Mouse (Mus musculus) left cerebral cortex, postnatal 14 days (tissue): ENCODE measurements around the gene Hoxd10. TPM values are rescaled to one million over a fixed set of nuclear protein-coding genes. Genes with fewer than 3 reads are reported as not detected.

ENCODE experiments used
- DNase-seq, 2 experiments: peaks; one replicate each; pipeline ENCODE4 v3.0.0; 2021 to 2022; ENCODE audit warnings: low spot score in 2 of 2, mixed read lengths in 1 of 2
- intact Hi-C: fragments of 180-260 bp; cut with DNase I; formaldehyde crosslinking; loops from one replicate; pipeline ENCODE4 v1.15.1; 2025
- long read RNA-seq, 2 experiments: library from polyadenylated mRNA; stranded (forward); transcript quantifications; one replicate each; pipeline ENCODE4 v2.0.0; 2021
- total RNA-seq, 2 experiments: library from RNA; stranded (reverse); gene quantifications; 2 replicates each; pipeline ENCODE4 v1.2.3; 2021

The Hoxd10 gene
- not detected for total RNA-seq
- long read RNA-seq, experiment 1 = 0 reads
- long read RNA-seq, experiment 2 = 0 reads

- DNase-seq = no peak
- intact Hi-C loops = no loop called here
Measured at GRCm38 (mm10) chr2:74691022-74691951, at the start of gene Hoxd10. Hoxd10 (plus strand) TSS chr2:74691924.

DNA sequence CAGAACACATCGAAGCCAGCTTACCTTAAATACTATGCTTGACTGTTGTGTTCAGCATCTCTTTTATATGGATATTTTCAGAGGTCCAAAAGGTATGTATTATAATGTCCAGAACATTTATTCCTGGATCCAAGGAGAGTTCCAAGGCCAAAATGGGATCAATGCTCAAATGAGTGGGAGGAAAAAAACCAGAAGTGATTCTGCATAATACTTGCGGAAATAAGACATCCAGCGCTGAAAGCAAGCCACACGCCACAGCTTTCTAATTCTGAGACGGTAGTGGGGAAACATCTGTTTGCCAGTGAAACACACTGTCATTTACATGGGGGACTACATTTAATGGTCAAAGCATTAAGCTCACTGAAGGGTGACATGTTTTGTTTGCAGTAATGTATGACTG, 49.3 kb upstream of the Hoxd10 start:
- intact Hi-C loops = no loop called here
- DNase-seq = no peak

DNA sequence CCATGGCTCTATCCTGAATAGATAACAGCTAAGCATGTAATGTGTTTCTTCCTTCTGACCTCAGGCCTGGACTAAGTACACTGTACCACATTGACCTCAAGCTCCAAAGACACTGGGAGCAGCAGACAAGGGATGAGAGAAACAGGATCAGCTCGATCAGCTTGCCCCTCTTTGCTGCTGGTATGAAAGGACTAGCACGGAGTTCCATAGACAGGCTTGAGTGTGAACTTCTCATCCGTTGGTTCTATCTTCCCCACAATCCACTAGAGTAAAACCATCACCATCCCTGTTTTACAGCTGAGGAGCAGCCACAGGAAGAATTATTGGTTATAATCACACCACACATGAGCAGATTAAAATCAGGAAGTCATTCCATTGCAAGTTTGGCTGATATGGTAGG, 46.1 kb upstream of the Hoxd10 start:
- intact Hi-C loops = no loop called here
- DNase-seq = no peak

GRCm38 (mm10) chr2:74647082-74647864, 44.5 kb upstream of the Hoxd10 start:
- intact Hi-C loops = no loop called here

DNA sequence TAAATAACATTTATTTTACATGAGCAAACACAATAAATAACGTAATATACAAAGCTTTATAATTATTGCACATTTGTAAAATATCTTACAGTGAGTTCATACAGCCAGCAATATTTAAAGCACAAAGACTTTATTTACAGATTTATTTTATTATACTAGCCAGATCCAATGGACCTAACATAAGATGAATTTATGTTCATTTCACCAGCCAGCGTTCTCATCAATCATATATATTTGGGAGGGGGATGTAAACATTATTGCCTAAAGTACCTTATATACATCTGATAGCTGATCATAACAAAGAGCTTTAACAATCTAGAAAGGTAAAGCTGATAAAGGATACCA, 38.8 kb upstream of the Hoxd10 start:
- intact Hi-C loops = no loop called here
- DNase-seq = no peak

More at GRCm38 (mm10) chr2:74647082-74647864, 44.5 kb upstream of the Hoxd10 start:
- no peak for DNase-seq

GRCm38 (mm10) chr2:74653781-74654535, 37.8 kb upstream of the Hoxd10 start:
- DNase-seq = no peak
- intact Hi-C loops = no loop called here

DNA sequence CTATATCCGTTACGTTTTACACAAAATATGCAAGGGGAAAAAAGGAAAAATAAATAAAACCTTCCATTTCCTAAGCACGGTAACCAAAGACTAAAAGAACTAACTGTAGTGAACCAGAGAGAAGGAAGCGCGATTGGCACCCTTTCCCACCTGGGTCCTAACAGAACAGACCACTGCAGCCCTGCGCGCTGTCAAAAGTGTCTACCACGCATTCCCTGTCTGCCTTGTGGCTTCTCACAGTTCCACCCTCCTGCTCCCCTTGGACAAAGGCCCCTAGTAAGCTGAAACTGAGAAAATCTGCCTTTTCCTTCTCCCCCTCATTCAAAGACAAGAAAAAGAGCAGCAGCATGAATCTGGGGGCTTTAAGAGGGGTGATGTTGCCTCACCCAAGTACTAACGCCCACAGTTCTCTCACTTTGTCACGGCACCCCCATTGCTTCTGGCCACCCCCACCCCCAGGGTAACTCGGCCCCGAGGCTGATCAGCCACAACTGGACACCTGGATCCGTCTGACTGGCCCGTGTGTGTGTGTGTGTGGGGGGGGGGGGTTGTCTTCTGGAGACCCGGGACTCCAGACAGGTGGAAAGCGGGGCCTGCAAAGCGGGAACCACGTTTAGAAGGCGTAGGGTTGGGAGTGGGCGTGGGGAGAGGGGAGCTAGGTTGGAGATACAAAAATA, 36.8 kb upstream of the Hoxd10 start:
- no peak for DNase-seq
- intact Hi-C loops = loop anchor here (5.0 kb wide), 1 partner anchor 42 kb away; the partner anchor contains the start of gene Hoxd9

DNA sequence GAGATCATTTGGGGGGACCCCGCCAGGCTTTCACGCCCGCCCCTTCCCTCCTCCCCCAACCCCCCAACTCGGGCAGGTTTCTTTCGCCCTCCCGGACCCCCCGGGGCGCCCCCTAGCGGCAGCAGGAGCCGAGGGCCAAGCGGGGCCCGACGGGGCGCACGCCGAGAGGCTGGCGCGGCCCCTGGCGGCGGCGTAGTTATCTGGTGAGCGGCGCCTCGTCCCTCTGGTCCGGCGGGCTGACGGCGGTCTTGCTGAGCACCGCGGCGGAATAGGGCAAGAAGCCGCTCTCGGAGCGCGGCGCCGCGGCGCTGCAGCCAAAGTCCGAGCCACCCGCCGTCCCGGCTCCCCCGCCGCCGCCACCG, 36.3 kb upstream of the Hoxd10 start:
- intact Hi-C loops = loop anchor here (5.0 kb wide), 1 partner anchor 42 kb away; the partner anchor contains the start of gene Hoxd9
- no peak for DNase-seq

- intact Hi-C loops = loop anchor here (5.0 kb wide), 1 partner anchor 41 kb away; the partner anchor contains the start of gene Hoxd9
- no peak for DNase-seq
Measured at GRCm38 (mm10) chr2:74655821-74656631, 35.7 kb upstream of the Hoxd10 start.

GRCm38 (mm10) chr2:74656632-74657021, 35.1 kb upstream of the Hoxd10 start:
- intact Hi-C loops = loop anchor here (5.0 kb wide), 1 partner anchor 41 kb away; the partner anchor contains the start of gene Hoxd9

DNA sequence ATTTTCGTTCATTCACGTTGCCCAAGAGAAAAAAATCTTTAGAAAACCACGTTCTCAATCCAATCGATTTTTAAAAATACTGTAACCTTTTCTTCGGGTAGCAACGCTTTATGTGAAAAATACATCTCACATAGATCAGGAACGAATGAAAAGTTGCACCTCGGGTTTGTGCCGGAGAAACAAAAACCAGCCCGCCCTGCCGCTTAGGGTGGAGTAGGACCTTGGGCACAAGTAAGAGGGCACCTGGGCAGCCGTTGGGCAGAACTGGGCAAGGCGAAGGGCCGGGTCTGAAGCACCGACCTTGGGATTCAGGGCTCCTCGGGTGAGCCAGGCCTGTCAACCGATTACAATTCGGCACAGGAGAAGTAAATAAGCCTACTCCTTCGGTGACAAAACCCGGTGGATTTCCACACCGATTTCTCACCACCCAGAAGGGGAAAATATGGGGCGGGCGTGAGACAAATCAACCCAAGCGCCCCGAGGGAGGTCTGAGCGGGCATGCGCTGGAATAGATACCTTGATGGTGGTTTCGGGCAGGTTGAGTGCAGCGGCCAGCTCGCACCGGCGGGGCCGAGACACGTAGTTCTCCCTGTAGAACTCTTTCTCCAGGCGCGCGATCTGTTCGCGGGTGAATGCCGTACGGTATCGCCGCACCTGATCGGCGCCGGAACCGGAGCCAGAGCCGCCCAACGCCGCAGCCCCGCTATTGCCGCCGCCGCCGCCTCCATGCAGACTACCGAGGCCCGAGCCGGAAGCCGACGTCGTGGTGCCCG, 34.3 kb upstream of the Hoxd10 start:
- DNase-seq = no peak
- intact Hi-C loops = loop anchor here (5.0 kb wide), 1 partner anchor 40 kb away; the partner anchor contains the start of gene Hoxd9

More at GRCm38 (mm10) chr2:74656632-74657021, 35.1 kb upstream of the Hoxd10 start:
- DNase-seq = no peak

DNA sequence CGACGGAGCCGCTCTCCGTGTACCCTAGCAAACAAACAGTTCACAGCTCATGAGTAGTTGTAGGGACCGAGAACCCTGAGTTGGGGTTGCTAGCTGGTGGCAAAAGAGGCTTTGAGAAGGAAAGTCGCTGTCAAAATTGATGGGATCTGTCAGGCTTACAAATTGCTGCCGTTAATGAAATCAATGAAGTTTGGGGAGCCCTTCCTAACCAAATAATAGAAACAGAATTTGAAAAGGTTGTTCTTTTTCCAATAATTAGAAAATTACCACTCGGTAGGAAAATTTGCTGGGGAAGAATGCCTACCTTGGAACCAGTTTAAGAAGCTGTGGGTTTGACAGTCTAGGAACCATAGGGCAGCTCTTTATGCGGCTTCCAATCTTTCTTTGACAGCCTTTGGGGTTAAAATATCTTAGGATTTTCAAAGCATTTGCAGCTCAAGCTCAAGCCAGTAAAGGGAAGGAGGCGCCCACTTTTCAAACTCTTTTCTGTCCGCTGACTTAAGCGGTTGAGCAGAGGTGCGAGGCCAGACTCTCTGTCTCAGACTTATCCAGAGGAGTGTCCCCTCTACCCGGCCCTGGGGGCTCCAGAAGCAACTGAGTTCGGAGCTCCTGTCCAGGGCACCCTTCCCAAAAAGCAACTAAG, 33.6 kb upstream of the Hoxd10 start:
- intact Hi-C loops = loop anchor here (5.0 kb wide), 1 partner anchor 39 kb away; the partner anchor contains the start of gene Hoxd9
- no peak for DNase-seq

- intact Hi-C loops = loop anchor here (5.0 kb wide), 1 partner anchor 38 kb away; the partner anchor contains the start of gene Hoxd9
- no peak for DNase-seq
Measured at GRCm38 (mm10) chr2:74658667-74659371, 32.9 kb upstream of the Hoxd10 start.

DNA sequence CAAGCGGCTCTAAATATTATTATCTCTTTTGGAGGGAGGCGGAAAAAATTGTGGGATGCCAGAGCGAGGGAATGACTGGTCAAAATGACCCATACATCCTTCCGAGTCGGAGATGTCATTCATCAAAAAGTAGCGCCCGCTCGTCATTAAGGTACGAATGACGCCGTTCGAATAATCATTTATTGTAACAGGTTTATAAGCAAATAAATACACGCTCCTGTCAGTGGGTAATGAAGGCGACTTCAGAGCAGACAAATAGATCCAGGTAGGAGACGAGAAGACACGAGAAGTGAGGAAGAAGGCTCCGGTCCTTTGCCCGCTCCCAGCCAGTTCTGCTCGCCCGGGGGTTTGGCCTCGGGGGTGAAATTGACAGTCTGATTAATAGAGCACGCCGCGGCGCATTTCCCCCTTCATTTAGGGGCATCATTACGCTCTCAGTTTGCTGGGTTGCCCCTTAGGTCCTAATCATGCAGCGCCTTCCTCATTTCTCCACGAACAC, 32.2 kb upstream of the Hoxd10 start, which contains the start of gene Evx2:
Evx2 (minus strand) TSS at position 51 of the 499 bp plus-strand sequence.
- intact Hi-C loops = loop anchor here (5.0 to 10.0 kb wide), 3 partner anchors 38 to 1107 kb away; partner anchors contain the start of gene Hoxd9
- no peak for DNase-seq
